Mouse (Mus musculus): ENCODE results near the gene Tcap.

The Tcap gene

DNA sequence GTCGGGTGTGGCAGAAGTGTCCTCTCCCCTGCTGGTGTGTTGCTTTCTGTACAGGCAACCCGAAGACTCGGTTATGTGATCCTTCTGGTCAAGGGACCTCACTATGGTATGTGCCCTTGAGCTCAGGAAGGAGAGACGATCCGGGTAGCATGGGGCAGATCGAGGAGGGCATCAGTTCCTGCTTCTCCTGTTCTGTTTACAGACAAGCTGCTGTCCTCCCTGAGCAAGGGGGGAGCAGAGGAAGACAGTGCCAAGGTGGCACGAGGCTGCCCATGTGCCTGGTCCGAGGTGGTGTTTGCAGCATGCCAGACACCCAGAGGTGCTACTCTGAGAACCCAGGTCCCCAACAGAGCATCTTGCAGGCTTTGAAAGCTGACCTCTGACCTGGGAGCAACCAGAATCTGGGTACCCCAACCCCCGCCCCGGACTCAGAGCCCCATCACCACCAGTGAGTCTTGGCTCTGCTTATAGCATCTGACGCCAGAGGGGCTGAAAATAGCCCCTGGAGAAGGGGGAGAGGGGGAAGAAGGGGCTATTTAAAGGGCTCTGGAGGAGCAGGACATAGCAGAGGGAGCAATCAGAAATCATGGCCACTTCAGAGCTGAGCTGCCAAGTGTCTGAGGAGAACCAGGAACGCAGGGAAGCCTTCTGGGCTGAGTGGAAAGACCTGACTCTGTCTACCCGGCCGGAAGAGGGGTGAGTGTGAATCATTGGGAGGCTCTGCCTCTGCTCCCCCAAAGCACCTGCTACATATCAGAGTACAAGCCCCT, at the start of gene Tcap:
Gene Tcap, plus strand, starts transcription at position 551 of the 770 bp plus-strand sequence.
- DNase-seq (ENCODE audit: low spot score), result no peak

DNA sequence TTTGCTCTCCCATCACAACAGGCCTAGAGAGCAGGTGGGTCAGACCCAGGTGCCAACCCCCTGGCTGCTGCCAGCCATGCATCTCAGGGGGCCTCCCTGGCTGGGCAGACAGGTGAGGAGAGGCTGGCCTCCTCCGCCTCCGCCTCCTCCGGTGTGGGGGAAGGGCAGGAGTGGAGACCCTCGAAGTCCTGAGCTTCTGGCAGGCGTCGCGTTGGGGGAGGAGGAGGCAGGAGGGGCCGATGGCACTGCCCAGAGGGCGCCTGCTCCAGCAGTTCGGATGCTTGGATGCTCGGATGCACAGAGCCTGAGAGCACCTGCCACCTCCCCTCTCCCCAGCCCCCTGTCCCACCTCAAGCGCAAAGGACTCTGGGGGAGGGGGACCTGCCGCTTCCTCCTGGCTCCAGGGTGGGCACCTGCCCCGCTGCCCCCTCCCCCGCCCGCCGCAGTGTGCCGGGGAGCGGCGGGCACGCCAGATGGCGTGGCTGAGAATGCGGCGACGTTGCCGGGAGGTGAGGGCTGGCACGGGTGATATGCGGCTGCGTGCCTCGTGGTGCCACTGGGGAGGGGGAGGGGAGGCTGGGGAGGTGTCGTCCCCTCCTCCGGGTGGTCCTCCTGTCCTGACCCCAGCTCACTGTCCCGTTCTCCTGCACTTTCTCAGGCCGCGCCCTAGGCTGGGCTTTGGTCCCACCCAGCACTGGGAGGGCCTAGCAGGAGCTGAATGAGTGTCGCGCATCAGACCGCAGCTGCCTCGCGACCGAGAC, 49.5 kb upstream of the Tcap start:
- DNase-seq (ENCODE audit: low spot score), result no peak

DNA sequence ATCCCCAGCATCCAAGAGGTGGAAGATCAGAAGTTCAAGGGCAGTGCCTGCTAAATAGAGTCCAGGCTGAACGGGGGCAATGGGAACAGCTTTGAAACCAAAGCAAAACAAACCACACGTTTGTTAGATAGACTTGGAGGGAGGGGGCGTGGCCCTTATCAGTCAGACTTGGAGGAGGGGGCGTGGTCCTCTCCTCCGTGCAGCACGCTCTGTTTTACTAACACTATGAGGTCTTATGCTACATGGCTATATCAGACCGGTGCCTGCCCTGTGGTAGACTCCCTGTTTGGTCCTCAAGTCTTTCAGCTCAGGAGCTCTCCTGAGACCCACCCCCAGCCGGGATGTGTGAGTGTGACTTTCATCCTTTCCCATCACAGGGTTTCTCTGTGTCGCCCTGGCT, 48.4 kb upstream of the Tcap start:
- DNase-seq (ENCODE audit: low spot score), result no peak

DNA sequence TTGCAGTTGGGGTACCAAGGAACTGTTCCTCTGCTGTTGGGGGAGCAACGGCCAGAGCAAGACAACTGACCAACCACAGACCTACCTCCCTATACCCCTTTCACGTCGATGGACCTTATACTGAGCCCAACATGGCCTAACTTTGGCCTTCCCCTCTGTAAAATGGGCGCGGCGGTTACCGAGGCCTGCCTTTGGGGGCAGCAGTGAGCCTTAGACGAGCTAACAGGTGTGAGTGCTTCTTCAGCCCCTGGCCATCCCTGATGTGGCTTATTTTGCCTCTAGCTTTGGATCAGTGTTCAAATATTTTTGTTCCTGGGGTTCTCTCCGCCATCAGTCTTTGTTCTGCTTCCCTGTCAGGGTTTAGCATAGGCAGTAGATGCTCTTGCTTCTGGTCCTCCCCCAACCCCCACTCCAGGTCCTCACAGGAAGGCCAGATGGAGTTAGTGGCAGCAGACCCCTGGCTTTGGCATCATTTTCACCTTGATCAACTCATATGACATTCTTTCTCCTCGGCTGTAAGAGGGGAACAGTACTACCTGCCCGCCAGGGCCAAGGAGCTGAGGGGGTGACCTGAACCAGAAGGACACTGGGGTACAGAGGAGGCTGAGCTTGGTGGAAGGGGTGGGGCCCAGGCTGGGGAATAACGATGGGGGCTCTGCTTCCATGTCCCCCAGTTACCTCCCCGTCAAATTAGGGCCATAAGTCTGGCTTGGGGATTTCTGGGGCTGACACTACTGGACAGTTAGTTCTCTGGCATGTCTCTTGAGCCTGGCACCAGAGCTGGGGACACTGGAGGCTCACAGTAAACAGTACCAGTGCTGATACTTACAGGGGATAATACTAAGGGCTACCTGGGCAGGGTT, 47.1 kb upstream of the Tcap start:
- DNase-seq (ENCODE audit: low spot score), result no peak

DNA sequence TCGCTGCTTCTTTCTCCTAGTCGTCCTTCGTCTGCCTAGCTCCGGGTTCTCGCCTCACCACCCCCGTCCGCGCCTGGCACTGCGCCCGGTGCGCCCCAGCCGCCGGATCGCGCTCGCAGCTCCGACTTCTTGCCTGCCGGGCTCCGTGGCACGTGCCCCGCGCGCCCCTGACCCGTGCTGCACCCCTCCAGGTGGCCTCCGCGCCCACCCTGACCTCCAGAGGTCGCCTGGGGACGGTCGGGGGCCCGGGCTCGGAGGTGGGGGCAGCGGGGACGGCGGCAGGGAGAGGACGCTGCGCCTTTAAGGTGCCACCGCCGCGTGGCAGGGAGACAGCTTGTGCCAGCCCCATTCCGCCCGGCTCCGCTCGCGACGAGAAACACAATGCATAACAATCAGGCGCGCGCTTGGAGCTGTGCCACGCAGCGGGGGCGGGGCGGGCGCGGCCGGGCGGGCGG, 45.1 kb upstream of the Tcap start:
- DNase-seq (ENCODE audit: low spot score), result peak; percentile 72

DNA sequence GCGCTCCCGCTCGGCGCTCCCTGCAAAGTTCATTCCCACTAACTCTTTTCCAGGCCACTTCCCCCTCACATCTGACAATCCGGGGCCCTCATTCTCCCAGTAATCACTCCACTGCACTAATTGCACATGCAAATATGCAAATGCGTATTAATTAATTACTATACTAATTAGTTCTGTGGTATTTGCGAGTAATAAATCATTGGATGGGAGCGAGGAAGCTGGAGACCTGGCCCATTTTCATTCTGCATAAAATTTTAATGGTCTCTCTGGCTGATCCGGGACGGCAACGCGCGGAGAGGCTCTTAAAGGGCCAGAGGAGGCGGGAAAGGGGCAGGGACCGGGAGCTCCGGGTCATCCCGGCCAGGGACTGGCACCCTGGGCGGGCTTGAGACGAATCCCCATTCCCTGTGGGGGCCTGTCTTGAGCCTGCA, 44.5 kb upstream of the Tcap start:
- no peak for DNase-seq (ENCODE audit: low spot score)

DNA sequence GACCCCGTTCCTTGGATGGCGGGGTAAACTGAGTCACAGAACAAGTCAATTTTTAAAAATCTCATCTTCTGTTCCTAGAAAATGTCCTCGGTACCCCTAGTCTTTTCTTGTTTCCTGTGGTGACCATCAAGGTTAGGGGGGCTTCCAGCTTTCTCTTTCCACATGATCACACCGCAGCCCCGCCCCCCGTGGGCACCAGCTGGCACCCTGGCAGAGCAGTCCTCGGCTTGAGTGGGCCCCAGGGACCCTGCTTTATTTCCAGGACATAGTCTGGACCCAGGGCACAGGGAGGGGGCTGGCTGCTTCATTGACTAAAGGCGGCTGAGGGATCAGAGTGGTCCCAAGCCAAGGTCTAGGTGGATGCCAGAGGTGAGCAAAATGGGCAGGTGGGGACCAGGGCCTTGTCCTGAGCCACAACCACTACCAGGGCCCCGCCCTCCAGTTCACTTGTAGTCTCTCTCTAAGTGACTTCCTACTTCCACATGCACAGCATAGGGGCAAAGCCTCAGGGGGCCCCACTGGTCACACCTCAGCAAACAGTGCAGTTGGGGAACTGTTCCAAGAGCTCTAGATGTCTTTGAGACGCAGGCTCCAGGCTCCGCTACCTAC, 43.8 kb upstream of the Tcap start:
- no peak for DNase-seq (ENCODE audit: low spot score)

DNA sequence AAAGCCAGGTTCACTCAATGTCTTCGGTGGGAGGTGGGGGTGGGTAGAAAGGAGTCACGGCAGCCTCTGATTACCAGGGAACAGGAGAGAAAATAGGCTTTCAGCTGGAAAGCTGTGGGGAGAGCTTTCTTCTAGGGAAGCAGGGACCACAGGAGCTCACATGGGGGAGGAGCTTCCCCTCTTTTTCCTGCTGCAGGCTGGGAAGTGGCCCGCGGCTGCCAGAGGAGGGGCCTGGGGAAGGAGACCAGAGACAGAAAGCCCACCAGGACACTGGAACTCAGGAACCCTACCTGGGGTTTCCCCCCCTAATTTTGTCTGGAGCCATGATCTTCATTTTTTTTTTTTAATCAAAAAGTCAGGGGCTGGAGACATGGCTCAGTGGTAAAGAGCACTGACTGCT, 43.0 kb upstream of the Tcap start:
- no peak for DNase-seq (ENCODE audit: low spot score)

DNA sequence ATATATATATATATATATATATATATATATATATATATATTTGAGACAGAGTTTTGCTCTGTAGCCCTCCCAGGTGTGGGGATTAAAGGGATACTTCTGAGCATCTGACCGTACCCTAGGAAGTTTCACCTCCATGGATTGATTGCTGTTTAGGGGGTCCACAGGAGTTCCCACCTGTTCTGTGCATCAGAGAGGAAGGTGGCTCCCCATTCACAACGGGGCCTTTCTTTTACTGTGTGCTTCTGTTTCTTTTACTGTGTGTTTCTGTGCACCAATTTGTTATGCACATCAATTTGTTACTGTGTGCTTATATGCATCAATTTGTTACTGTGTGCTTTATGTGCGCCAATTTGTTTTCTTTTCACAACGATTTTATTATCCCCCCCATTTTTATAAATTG, 42.4 kb upstream of the Tcap start:
- no peak for DNase-seq (ENCODE audit: low spot score)

DNA sequence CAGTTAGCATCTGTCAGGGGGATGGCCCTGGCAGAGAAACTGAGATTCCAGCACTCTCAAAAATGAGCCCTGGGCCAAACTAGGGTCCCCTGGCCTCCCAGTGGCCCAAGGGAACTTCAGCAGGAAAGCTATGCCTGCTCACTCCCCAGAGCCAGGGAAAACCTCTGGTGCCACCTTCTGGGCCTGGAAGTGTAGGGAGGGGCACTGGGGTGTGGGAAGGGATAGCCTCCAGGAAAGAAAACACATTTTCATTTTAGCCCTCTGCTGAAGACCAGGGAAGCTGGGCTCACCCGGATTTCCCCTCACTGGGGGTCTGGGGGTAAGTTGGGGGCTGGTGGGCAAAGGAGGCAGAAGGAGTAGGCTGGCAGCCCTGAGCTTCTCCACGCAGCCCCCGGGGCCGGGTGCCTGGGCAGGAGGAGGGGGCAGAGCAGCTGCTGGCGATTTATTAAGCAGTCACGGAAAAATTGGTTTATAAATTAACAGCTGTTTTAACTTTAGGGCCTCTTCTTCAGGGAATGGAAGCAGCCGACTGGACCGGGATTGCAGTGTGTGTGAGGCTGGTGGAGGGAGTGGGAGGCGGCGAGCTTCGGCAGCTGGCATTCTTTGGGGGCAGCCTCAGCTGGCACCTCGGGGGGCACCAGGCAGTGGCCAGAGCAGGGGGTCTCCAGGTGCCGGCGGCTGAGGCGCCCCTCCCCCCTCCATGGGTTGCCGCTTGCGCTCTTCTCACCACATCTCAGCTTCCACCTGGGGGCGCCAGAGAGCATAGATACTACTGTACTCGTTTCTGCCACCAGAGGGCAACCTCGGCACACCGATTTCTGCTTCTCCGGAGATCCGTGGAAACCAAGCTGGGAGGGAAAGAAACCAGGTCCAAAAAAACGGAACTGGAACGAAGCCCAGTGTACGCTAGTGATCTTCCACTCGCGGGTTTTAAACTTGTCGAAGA, 41.3 kb upstream of the Tcap start:
- peak; percentile 97 for DNase-seq (ENCODE audit: low spot score)

DNA sequence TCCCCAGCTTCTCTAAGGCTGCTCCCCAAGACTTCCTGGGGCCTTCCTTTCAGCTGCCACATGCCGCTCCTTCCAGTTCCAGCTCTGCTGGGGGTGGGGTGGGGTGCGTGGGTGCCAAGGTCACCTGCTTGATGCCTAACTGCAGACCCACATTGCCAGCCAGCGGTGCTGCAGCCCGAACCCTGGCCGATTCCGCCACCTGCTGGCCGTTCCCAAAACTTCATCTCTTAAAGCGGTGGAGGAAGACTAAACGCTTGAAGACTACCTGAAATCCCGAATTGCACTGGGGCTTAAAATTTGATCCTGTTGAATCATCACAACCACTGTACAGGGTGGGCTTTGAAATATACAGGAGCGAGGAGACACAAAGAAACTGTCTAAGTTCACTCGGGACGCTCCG, 38.4 kb upstream of the Tcap start:
- DNase-seq (ENCODE audit: low spot score), result peak; percentile 91

DNA sequence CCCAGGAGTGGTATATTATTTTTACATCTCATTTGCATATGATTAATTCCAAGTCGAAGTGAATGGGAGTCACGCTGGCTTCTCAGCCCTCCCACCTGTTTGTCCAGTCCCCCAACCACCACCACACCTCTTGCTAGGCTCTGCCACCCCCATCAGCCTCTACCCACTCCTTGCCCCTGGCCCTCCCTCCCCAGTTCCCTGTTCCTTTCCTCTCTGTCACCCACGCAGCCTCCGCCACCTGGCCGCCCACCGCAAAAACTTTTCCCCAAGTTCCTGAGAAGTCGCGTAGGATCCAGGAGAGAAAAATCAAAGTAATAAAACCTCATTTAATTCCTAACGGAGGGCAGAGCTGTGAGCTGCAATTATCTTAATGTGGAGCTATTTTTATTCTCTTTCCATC, 37.4 kb upstream of the Tcap start:
- no peak for DNase-seq (ENCODE audit: low spot score)

DNA sequence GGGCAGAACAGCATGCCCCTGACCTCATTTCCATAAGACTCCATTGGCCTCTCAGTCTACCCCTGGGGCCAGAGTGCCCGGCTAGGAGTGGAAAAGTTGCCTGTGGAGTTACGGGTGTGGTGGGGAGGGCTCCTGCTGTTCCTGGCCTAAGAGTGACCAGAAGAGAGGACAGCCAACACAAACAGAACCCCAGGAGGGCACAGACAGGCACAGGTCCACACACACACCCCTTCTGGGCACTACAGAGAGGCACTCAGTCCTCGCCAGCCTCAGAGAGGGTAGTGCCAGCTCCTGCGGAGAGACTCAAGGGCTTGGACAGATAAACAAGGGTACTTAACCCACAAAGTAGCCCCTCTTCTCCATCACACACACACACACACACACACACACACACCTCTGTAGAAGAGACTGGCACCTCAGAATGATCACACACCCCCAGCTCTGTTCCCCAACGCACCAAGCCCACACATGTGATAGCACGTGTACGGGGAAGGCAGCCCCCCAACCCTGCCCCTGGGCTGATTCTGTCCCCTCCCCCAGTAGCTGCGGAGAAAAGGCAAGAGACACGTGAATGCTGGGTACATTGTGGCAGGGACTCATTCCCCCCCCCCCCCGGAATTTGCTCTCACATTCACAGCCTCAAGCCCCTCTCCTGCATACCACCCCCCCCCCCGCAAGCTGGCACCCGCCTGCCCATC, 36.1 kb upstream of the Tcap start:
- no peak for DNase-seq (ENCODE audit: low spot score)

DNA sequence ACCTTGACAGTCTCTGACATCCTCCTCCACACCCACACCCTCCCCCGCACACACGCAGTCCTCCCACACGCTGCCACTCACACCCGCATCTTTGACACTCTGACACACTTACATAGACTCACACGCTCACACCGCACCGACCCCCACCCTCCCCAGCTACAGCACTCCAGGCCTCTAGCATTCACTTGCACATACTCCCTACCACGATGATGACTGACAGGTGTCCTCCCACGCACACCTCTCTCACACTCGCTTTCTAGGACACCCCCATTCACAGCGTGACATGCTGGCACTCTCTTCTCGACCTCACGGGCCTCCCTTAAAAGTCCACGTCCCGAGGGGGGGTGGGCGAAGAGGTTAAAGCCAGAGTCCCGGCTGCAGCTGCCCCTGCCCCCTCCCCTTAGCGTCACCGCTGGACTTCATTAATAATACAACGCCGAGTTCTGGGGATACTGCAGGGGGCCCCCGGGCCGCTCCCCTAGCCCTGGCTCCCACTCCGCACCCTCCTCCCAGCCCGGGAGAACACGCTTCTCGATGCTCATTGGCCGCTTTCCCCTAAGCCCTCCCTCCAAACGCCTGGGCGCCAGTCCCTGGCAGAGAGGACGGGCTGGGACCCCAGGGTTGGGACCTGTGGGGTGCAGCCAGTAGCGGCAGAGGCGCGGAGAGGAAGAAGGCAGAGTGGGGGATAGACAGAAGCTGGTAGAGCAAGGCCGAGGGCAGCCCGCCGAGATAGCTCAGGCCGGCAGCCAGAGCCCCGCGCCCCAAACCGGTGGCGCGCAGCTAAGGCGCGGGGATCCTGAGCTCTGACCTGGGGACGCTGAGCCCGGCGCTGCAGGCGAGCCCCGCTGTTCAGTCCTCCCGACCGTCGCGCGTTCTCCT, 35.3 kb upstream of the Tcap start, which contains the start of gene Ppp1r1b:
Gene Ppp1r1b, plus strand, starts transcription at position 322 of the 879 bp plus-strand sequence.
- peak; percentile 75 for DNase-seq (ENCODE audit: low spot score)

DNA sequence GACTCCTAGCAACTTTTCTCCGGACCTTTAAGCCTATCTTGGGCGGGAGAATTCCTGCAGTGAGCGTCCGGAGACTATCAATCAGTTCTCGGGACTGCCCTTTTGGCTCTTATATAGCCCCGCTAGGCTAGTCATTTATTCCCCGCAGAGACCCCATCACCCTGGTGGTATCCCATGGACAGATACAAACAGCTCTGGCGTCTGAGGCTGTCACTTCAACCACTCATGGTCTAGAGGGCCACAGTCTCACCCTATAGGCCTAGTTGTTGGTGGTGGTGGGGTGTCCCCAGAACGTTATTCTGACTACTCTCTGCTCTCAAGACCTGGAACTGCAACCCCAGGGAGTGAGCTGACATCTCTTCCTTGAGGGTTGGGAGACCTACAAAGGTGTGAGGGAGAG, 34.3 kb upstream of the Tcap start:
- no peak for DNase-seq (ENCODE audit: low spot score)

DNA sequence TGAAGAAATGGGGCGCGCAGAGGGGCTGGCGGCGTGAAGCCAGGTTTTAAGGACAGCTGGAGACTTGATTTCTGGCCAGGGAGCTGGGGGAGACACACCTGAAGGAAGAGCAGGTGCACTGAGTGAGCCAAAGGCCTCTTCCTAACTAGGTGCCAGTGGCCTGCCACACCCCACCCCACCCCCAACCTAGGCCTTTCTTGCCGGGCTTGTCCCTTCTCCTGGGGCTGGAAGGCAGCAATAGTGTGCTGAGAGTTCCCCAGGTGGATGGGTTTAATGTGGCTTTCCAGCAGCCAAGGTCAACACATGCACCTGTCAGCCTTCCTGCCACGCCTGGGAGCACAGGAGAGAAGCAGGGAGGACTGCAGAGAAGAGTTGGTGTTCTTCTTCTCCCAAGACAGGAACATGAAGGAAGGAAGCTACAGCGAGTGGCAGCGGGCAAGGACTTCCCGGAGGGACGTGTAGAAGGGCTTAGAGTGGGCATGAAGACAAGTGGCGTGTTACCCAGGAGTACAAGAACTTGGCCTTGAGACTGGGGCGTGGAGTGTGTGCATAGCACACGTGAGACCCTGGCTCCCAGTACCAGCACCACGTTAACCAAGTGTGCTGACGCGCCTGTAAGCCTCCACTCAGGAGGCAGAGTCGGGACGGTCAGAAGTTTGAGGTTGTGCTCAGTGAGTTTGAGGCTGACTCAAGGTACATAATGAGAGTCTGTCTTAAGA, 31.2 kb upstream of the Tcap start:
- no peak for DNase-seq (ENCODE audit: low spot score)

DNA sequence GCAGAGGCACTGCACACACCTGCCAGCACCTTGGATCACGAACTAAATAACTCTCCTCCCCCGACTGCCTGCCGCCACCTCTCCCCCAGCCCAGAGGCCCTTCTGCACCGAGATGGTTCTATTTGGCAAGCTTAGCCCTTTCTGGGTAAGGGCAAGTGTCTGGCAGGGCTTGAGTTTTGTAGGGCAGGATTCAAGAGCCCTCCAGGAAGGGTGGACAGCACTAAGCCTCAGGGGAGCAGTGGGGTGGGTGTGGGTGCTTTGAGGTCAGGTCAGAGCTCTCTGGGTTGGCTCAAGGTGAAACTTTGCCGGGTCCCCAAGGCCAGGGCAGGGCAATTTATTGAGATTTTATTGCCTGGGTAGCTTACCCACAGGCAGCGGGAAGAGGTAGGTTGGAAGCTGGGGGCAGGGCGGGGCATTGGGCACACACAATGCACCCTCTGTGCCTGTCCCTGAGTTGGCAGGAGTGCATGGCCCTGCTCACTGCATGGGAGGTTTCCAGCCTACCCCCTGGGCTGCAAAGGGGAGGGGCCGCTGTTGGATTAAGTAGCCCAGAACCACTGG, 29.9 kb upstream of the Tcap start:
- DNase-seq (ENCODE audit: low spot score), result peak; percentile 74

DNA sequence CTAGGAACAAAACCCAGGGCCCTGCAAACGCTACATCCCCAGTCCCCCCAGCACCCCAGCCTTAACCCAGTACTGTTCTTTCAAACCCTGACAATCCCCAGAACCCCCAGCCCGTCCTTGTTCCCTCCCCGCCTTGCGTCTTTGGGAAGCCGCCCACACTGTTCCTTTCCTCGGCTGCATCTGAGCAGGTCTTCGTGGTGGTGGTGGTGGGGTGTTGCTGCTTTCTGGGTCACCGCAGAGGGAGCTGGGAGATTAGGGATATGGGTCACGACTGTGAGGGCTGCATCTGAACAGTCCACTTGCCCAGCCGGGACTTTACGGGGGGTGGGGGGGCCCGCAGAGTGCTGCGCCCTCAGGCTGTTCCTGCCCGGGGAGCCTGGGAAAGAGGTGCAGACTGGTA, 29.2 kb upstream of the Tcap start:
- no peak for DNase-seq (ENCODE audit: low spot score)

Data from testis, postnatal 10 days (tissue).